Mouse (Mus musculus): ENCODE measurements around the gene Lyst.
A peak's percentile ranks its signal among the peaks of the same experiment; 100 is the strongest.
"Not testable (repeated sequence)": the region's sequence is repeated elsewhere in the genome, so short reads cannot be mapped to it uniquely, and the experiment has no call there.

Lyst gene

GRCm38 (mm10) chr13:13638725-13639124 lies 48.5 kb downstream of the Lyst start:
- DNase-seq = no peak

DNA sequence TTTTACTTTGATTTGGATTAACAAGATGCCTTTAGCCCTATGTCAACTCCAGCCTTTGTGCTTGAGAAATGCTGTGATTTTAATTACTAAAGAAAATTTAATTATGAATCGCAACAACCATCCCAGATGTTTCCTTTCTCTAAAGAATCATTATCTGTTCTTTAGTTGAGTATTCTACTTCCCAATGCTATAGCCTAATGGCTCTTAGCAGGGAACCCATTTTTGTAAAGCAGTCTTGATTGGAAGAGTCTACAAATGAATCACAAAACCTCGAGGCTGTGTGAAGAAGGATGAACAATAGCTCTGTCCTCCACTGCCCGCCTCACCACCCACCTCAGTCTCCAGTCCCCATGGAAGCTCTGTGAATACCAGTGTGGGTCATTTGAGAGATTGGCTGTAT lies 57.1 kb downstream of the Lyst start:
- DNase-seq = no peak

DNA sequence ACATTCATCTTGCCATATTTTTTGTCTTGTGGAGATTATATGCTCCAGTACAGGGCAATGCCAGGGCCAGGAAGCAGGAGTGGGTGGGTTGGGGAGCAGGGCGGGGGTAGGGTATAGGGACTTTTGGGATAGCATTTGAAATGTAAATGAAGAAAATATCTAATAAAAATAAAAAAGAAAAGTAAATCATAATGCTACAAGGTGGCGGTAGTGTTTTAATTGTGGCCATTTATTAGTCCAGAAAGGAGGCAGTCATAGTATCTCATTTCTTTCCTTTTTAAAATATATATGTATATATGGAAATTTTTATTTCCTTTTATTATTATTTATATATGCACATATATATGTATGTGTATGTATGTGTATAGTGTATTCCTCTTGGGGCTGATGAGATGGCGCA lies 65.3 kb downstream of the Lyst start:
- no peak for DNase-seq

GRCm38 (mm10) chr13:13666103-13666502 lies 75.9 kb downstream of the Lyst start:
- not testable (repeated sequence) for DNase-seq

DNA sequence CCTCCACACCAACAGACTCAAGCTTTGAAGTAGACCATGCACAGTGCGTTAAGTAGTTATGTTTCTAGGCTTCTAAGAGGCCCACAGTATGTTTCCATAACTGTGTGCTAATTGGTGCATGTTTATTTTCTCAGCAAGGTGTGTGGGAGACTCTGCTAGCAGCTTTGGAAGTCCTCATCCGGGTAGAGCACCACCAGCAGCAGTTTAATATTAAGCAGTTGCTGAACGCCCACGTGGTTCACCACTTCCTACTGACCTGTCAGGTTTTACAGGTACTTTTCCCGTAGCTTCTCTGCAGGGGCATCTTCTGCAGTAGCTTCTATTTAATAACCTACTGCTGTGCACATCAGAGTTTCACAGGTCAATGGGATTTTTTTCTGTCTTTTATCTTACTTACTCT lies 80.5 kb downstream of the Lyst start:
- no peak for DNase-seq

GRCm38 (mm10) chr13:13671585-13672328 lies 81.6 kb downstream of the Lyst start:
- DNase-seq = no peak

GRCm38 (mm10) chr13:13674669-13675343 lies 84.6 kb downstream of the Lyst start:
- no peak for DNase-seq

GRCm38 (mm10) chr13:13677871-13678270 lies 87.7 kb downstream of the Lyst start:
- DNase-seq = no peak

GRCm38 (mm10) chr13:13681642-13682041 lies 91.4 kb downstream of the Lyst start:
- DNase-seq = no peak

- no peak for DNase-seq
These were observed 113.3 kb downstream of the Lyst start for GRCm38 (mm10) chr13:13703476-13703875.

DNA sequence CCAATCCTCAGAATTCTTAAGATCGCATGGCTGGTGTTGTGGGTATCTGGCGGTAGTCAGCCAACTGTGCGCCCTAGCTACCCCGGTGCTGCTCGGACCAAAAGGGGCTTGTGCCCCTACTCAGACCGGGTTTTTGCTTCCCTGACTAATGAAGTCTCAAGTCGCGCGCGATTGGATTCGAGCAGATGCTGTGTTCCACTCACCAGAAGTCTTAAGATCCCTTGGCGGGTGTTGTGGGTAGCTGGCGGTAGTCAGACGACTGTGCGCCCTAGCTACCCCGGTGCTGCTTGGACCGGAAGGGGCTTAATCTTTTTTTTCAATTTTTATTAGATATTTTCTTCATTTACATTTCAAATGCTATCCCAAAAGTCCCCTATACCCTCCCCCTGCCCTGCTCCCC lies 131.2 kb downstream of the Lyst start:
- DNase-seq = not testable (repeated sequence)

DNA sequence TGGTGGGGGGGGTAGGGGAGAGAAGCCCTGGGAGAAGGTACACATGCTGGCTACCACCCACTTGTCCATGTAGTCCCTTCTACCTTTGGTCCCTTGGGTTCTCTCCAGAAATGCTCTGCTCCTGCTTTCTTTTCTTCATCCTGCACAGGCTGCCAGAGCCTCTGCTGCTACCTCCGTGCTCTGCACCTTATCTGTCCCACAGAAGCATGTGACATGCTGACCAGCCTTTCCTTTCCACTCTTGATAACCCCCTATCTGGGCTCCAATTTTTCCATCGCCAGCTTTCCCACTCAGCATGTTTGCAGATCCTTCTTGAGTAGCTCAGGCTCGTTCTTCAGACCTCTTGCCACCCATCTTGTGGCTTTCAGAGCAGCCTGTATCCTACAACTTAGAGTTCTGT lies 133.1 kb downstream of the Lyst start:
- no peak for DNase-seq

DNA sequence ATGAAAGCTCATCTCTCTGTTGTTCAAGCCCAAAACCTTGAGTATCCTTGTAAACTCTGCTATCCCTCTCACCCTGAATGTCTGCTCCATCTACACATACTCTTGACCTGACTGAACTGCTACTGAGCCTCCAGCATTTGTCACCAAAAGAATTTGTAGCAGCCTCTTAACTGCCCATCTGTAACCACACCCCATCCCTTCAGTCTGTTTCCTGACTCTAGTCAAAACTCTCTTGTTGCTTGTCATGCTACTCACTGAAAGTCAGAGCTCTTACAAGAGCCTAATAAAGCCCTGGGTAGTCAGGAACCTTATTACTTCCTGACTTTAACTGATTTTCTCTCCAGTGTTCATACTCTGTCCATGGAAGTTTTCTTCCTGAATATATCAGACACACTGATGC lies 133.6 kb downstream of the Lyst start:
- no peak for DNase-seq

DNA sequence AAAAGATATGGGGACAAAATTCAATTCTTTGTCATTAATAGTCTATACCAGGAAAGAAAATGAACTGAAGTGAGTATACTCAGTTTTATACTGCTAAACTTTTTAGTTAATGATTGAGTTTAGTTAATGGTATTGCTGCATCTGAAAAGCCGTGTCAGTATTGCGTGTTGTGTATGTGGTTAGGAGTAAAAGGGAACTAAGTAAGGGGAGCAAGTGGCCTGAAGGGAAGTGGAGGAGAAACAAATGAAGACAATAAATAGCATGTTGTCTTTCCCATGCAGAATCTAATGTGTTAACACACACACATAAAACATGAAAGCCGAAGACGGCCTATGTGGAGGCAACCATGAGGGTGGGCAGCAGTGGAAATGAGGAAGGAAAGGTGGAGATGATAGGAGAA lies 149.0 kb downstream of the Lyst start:
- no peak for DNase-seq

GRCm38 (mm10) chr13:13745911-13746310 lies 155.7 kb downstream of the Lyst start:
- DNase-seq = no peak

- DNase-seq = peak; percentile 27
These were observed 185.7 kb downstream of the Lyst start for GRCm38 (mm10) chr13:13775778-13776494.

DNA sequence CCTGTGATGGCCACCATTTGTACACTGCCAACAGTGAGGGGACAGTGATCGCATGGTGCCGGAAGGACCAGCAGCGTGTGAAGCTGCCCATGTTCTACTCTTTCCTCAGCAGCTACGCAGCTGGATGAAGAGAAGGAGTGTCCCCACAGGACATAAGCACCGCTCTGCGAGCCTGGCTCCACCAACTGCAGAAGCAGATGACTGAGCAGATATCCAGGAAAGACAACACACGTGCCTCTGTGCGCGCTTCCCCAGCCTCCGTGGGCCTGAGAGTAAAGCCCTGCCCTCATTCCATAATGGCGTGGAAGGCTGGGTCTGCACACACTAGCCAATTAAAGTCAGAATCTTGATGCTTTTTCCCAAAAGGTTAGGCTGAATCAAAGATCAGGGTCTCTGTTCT lies 186.9 kb downstream of the Lyst start:
- no peak for DNase-seq

- no peak for DNase-seq
These were observed 187.5 kb downstream of the Lyst start for GRCm38 (mm10) chr13:13777696-13778095.

- no peak for DNase-seq
These were observed 188.8 kb downstream of the Lyst start for GRCm38 (mm10) chr13:13778837-13779458.

- DNase-seq = no peak
These were observed 190.1 kb downstream of the Lyst start for GRCm38 (mm10) chr13:13780271-13780670.

DNA sequence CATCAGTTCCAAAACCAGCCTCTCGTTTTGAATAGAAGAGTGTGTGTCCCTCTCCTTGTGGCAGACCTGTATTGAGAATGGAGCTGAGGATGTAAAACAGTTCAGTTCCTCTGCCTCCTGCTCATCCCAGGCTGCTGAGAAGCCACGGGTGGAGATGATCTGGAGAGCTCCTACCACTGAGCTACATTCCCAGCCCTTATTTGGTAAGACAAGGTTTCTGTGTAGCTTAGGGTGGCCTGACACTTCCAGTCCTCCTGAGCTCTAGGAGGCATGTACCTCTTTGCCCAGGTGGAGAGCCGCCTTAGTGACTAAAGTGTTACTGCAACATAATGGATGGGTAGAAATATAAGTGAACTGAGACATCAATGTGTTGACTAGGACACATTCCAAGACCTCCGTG lies 190.8 kb downstream of the Lyst start:
- no peak for DNase-seq

GRCm38 (mm10) chr13:13783296-13783695 lies 193.1 kb downstream of the Lyst start:
- no peak for DNase-seq

GRCm38 (mm10) chr13:13783894-13784419 lies 193.8 kb downstream of the Lyst start, which contains the start of gene Gng4:
Gng4 (plus strand) TSS chr13:13784059.
- peak; percentile 33 for DNase-seq

Measured in liver (tissue).